ENCODE assay signal across 9 mouse cellular contexts in genomic region chr13:81439390-81440025, GRCm38 (mm10).
DNase-seq lines count a peak whose midpoint lies in the region; ATAC-seq and TF ChIP-seq lines count a peak whose summit lies in the region.
"Had no signal": no experiment of that assay in that cellular context is flagged by ENCODE, and none has a peak within 500 bp of the region (broad histone marks: within the 10 kb centered on the region; RNA-seq: fewer than 3 reads in every experiment).

No protein-coding gene starts in this region.

- ATAC-seq in granulocyte monocyte progenitor cell, adult 5-6 weeks (replicated peaks; ENCODE audit: poor library complexity, severe bottlenecking): peak; percentile 77
- no peak for ATAC-seq in lung, postnatal 0 days

- H3K4me3 ChIP-seq in E14TG2a.4 (replicated peaks; ENCODE audit: low read length): no peak overlapping the region
- no peak overlapping the region for H3K4me3 ChIP-seq in layer of hippocampus, adult 2 months
- no peak overlapping the region for H3K4me3 ChIP-seq in lung, postnatal 0 days (ENCODE audit: low read depth, low read length)
- H3K4me3 ChIP-seq: megakaryocyte, embryonic 14.5 days had no signal

- H3K27ac ChIP-seq in layer of hippocampus, adult 2 months: no peak overlapping the region
- no peak overlapping the region for H3K27ac ChIP-seq in lung, postnatal 0 days (ENCODE audit: low read length)

- peak; percentile 84 for DNase-seq in adrenal gland, postnatal 14 days
- peak; percentile 64 for DNase-seq in embryo, embryonic 9.5 days (ENCODE audit: extremely low spot score)
- DNase-seq in layer of hippocampus, adult 2 months (ENCODE audit: low spot score in 2 of 2): peak; percentile 77 to 89
- DNase-seq in lung, postnatal 0 days (ENCODE audit: low spot score): peak; percentile 76
- DNase-seq in ovary, postnatal 36 days (ENCODE audit: low spot score): peak; percentile 66
- peak; percentile 13 to 64 for DNase-seq in urinary bladder, adult 18-20 months (ENCODE audit: low spot score in 2 of 2)

- H3K9ac ChIP-seq in lung, postnatal 0 days (replicated peaks; ENCODE audit: low read depth): no peak overlapping the region

- peak; percentile 73 for TF ChIP-seq CTCF in E14TG2a.4 (conservative IDR thresholded peaks at IDR 0.05; ENCODE audit: low read length)
- TF ChIP-seq CTCF in layer of hippocampus, adult 2 months (conservative IDR thresholded peaks at IDR 0.05): peak; percentile 98
- peak; percentile 94 for TF ChIP-seq CTCF in lung, postnatal 0 days (IDR thresholded peaks at IDR 0.05)

- H3K9me3 ChIP-seq in E14TG2a.4 (ENCODE audit: low read length): no peaks in the 10 kb centered on the region
- no peaks in the 10 kb centered on the region for H3K9me3 ChIP-seq in lung, postnatal 0 days (ENCODE audit: low read length)
- H3K9me3 ChIP-seq: megakaryocyte, embryonic 14.5 days had no signal

- no peak overlapping the region for H3K4me2 ChIP-seq in lung, postnatal 0 days (replicated peaks; ENCODE audit: low read depth, low read length)

- no peaks in the 10 kb centered on the region for H3K36me3 ChIP-seq in E14TG2a.4 (ENCODE audit: insufficient read depth, low read length)
- no peaks in the 10 kb centered on the region for H3K36me3 ChIP-seq in lung, postnatal 0 days (ENCODE audit: insufficient read depth, low read length)

- TF ChIP-seq EP300 in lung, postnatal 0 days (IDR thresholded peaks at IDR 0.05): no peak

- H3K27me3 ChIP-seq in E14TG2a.4 (ENCODE audit: insufficient read depth, low read length): no peaks in the 10 kb centered on the region
- H3K27me3 ChIP-seq in lung, postnatal 0 days (replicated peaks; ENCODE audit: insufficient read depth, low read length): no peaks in the 10 kb centered on the region
- H3K27me3 ChIP-seq: megakaryocyte, embryonic 14.5 days had no signal

- H3K4me1 ChIP-seq in E14TG2a.4 (replicated peaks; ENCODE audit: low read depth, low read length): 0 out of 2 replicates have a peak, but pooled peaks cover 3% of the 10 kb centered on the region
- no peaks in the 10 kb centered on the region for H3K4me1 ChIP-seq in lung, postnatal 0 days (ENCODE audit: insufficient read depth, low read depth, low read length)
- H3K4me1 ChIP-seq: megakaryocyte, embryonic 14.5 days had no signal

- WGBS in lung, postnatal 0 days: 39% methylated on average over 12 of the region's 12 CpGs
